Mouse (Mus musculus) cortical plate, adult 2 months (tissue): Measurements from ENCODE around the gene Ces2e.

Experiments used
- CTCF ChIP-seq: fragments of 200-500 bp; IDR thresholded peaks from 2 replicates; pipeline ENCODE4 v1.5.1; 2011; ENCODE audit warnings: mild to moderate bottlenecking, control low read depth, low read length; ENCODE audit not compliant: insufficient read depth; ENCODE audit errors: extremely low read depth
- POLR2A ChIP-seq: fragments of 200-500 bp; IDR thresholded peaks from 2 replicates; pipeline ENCODE4 v1.6.1; 2011; ENCODE audit warnings: mild to moderate bottlenecking, low read length, control low read depth; ENCODE audit not compliant: insufficient read depth; ENCODE audit errors: extremely low read depth

- TF ChIP-seq CTCF (no peak), POLR2A (no peak)
Measured at GRCm38 (mm10) chr8:104962229-104962901, 36.3 kb downstream of the Ces2e start.
